In the genomic region with DNA sequence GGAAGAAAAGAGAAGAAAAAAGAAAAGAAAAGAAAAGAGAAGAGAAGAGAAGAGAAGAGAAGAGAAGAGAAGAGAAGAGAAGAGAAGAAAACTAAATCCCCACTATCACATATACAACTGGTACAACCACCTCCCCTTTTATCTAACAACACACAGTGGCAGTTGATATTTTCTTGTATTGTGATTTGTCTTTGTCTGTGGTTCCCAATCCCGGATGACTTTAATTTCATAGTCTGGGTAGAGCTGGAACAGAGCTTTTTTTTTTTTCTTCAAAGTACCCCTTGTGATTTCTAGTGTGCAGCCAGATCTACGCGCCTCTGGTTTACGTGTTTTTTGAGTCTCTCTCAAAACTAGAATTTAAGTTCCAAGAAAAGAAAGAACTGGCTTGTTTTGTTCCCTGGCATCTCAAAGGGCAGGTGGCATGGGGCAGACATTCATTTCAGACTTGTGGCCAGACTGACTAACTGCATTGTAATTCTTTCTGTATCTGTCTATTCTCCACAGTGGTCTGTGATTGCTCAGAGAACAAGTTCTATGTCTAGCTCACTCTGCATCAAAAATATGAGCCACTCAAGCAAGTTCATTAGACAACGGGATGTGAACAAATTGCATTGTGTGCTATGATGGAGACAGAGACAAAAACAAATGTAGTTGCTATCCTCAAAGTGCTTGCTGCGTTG, we compare ENCODE assay signal across 10 mouse cellular contexts. TPM values are rescaled to one million over a fixed set of nuclear protein-coding genes. Genes with fewer than 3 reads are reported as not detected.
DNase-seq lines count a peak whose midpoint lies in the region; ATAC-seq and TF ChIP-seq lines count a peak whose summit lies in the region.
"Had no signal": no experiment of that assay in that cellular context is flagged by ENCODE, and none has a peak within 500 bp of the region (broad histone marks: within the 10 kb centered on the region; RNA-seq: fewer than 3 reads in every experiment).

No protein-coding gene starts in this region.

- no peak for ATAC-seq in heart, embryonic 16.5 days (replicated peaks; ENCODE audit: extremely low read depth, insufficient read depth, low FRiP score)
- no peak for ATAC-seq in heart, embryonic 11.5 days (replicated peaks; ENCODE audit: insufficient number of reproducible peaks, low FRiP score, low TSS enrichment)
- ATAC-seq in megakaryocyte, adult 5-6 weeks (ENCODE audit: poor library complexity, severe bottlenecking), result no peak
- no peak for ATAC-seq in midbrain, postnatal 0 days (ENCODE audit: low FRiP score)
- ATAC-seq in erythroid progenitor cell, adult 5-6 weeks (replicated peaks; ENCODE audit: low FRiP score, poor library complexity, severe bottlenecking), result no peak

- no peaks in the 10 kb centered on the region for H3K9me3 ChIP-seq in heart, embryonic 16.5 days (replicated peaks; ENCODE audit: control insufficient read depth, low read length)
- H3K9me3 ChIP-seq in heart, embryonic 11.5 days (replicated peaks; ENCODE audit: control insufficient read depth, low read length), result no peaks in the 10 kb centered on the region
- no peaks in the 10 kb centered on the region for H3K9me3 ChIP-seq in megakaryocyte, embryonic 14.5 days
- no peaks in the 10 kb centered on the region for H3K9me3 ChIP-seq in forebrain, embryonic 10.5 days
- H3K9me3 ChIP-seq in midbrain, postnatal 0 days (ENCODE audit: low read length), result no peaks in the 10 kb centered on the region
- H3K9me3 ChIP-seq: stomach, embryonic 15.5 days had no signal

- DNase-seq in forebrain, embryonic 10.5 days (ENCODE audit: extremely low spot score, low spot score), result no peak
- DNase-seq in midbrain, postnatal 0 days (ENCODE audit: low spot score), result no peak
- no peak for DNase-seq in gastrocnemius, postnatal 36 days
- DNase-seq: heart, postnatal 36 days had no signal

- H3K4me2 ChIP-seq in heart, embryonic 16.5 days (ENCODE audit: low read depth, low read length), result peak overlapping the region; percentile 18; the same call in 1 of the 2 replicates
- H3K4me2 ChIP-seq in heart, embryonic 11.5 days, result no peak overlapping the region
- H3K4me2 ChIP-seq in midbrain, postnatal 0 days (ENCODE audit: low read depth, low read length, poor library complexity, severe bottlenecking), result no peak overlapping the region

- WGBS in heart, embryonic 16.5 days, result 69% methylated on average over 6 of the region's 6 CpGs
- 78% methylated on average over 6 of the region's 6 CpGs for WGBS in heart, embryonic 11.5 days (ENCODE audit: insufficient replicate concordance)
- 90% methylated on average over 6 of the region's 6 CpGs for WGBS in forebrain, embryonic 10.5 days
- WGBS in midbrain, postnatal 0 days, result 65% methylated on average over 6 of the region's 6 CpGs

- peak; percentile 24; the same call in 1 of the 2 replicates for TF ChIP-seq CTCF in midbrain, postnatal 0 days (IDR thresholded peaks at IDR 0.05)

- intact Hi-C loops in gastrocnemius, postnatal 36 days (cut with DNase I), result loop anchor here (10.0 kb wide), 1 partner anchor 125 kb away; no protein-coding TSS in a partner anchor

- H3K27ac ChIP-seq in heart, embryonic 16.5 days (ENCODE audit: low read length), result peak overlapping the region; percentile 48; the same call in 1 of the 2 replicates
- no peak overlapping the region for H3K27ac ChIP-seq in heart, embryonic 11.5 days (ENCODE audit: low read depth, low read length)
- H3K27ac ChIP-seq in forebrain, embryonic 10.5 days, result peak overlapping the region; percentile 72
- peak overlapping the region; percentile 18; the same call in 1 of the 2 replicates for H3K27ac ChIP-seq in midbrain, postnatal 0 days (ENCODE audit: low read depth, low read length)

- H3K36me3 ChIP-seq in heart, embryonic 16.5 days (ENCODE audit: control insufficient read depth, insufficient read depth), result no peaks in the 10 kb centered on the region; the same call in 1 of the 2 replicates
- no peaks in the 10 kb centered on the region for H3K36me3 ChIP-seq in heart, embryonic 11.5 days (ENCODE audit: control insufficient read depth, insufficient read depth, low read length)
- no peaks in the 10 kb centered on the region for H3K36me3 ChIP-seq in megakaryocyte, embryonic 14.5 days (replicated peaks; ENCODE audit: low read length)
- peaks cover 8% of the 10 kb centered on the region for H3K36me3 ChIP-seq in forebrain, embryonic 10.5 days (replicated peaks)
- no peaks in the 10 kb centered on the region for H3K36me3 ChIP-seq in midbrain, postnatal 0 days (ENCODE audit: insufficient read depth, low read length)
- H3K36me3 ChIP-seq: stomach, embryonic 15.5 days had no signal

- H3K4me3 ChIP-seq in heart, embryonic 16.5 days (ENCODE audit: low read length), result no peak overlapping the region
- H3K4me3 ChIP-seq in heart, embryonic 11.5 days (ENCODE audit: low read depth, low read length), result no peak overlapping the region
- peak overlapping the region; percentile 76 for H3K4me3 ChIP-seq in megakaryocyte, embryonic 14.5 days (replicated peaks)
- no peak overlapping the region for H3K4me3 ChIP-seq in forebrain, embryonic 10.5 days
- no peak overlapping the region for H3K4me3 ChIP-seq in midbrain, postnatal 0 days (ENCODE audit: low read depth, low read length)
- H3K4me3 ChIP-seq: stomach, embryonic 15.5 days had no signal

- no peaks in the 10 kb centered on the region for H3K27me3 ChIP-seq in heart, embryonic 16.5 days (ENCODE audit: control insufficient read depth, insufficient read depth, low read length)
- H3K27me3 ChIP-seq in heart, embryonic 11.5 days (ENCODE audit: control insufficient read depth, insufficient read depth, low read length), result no peaks in the 10 kb centered on the region
- H3K27me3 ChIP-seq in megakaryocyte, embryonic 14.5 days (replicated peaks), result peaks cover 25% of the 10 kb centered on the region
- H3K27me3 ChIP-seq in forebrain, embryonic 10.5 days (ENCODE audit: poor library complexity, severe bottlenecking), result no peaks in the 10 kb centered on the region
- no peaks in the 10 kb centered on the region for H3K27me3 ChIP-seq in midbrain, postnatal 0 days (ENCODE audit: insufficient read depth, low read length)
- H3K27me3 ChIP-seq: stomach, embryonic 15.5 days had no signal

- peaks cover 23% of the 10 kb centered on the region for H3K4me1 ChIP-seq in heart, embryonic 16.5 days (ENCODE audit: control insufficient read depth, insufficient read depth, low read length)
- H3K4me1 ChIP-seq in heart, embryonic 11.5 days (ENCODE audit: control insufficient read depth, insufficient read depth, low read length), result peaks cover 15% of the 10 kb centered on the region
- peaks cover 51% of the 10 kb centered on the region for H3K4me1 ChIP-seq in megakaryocyte, embryonic 14.5 days
- peaks cover 66% of the 10 kb centered on the region for H3K4me1 ChIP-seq in forebrain, embryonic 10.5 days
- H3K4me1 ChIP-seq in midbrain, postnatal 0 days (ENCODE audit: insufficient read depth, low read length), result peaks cover 26% of the 10 kb centered on the region; the same call in 1 of the 2 replicates

- H3K9ac ChIP-seq in heart, embryonic 16.5 days (ENCODE audit: low read length), result no peak overlapping the region
- H3K9ac ChIP-seq in heart, embryonic 11.5 days (ENCODE audit: low read depth, low read length), result no peak overlapping the region
- no peak overlapping the region for H3K9ac ChIP-seq in midbrain, postnatal 0 days (replicated peaks; ENCODE audit: low read length, poor library complexity, severe bottlenecking)
- H3K9ac ChIP-seq: stomach, embryonic 15.5 days had no signal

RNA-seq across cellular contexts. Expression of a gene that starts 7.2 kb away (rescaled TPM):
- polyA plus RNA-seq in heart, embryonic 16.5 days (2015; fragmentation: Nextera tagmentation; extraction: Ambion mirVana), result 58.8 and 64.2 TPM in 2 replicates
- 41.1 and 42.4 TPM in 2 replicates for polyA plus RNA-seq in heart, embryonic 11.5 days (2014; fragmentation: Nextera tagmentation; extraction: Ambion mirVana)
- 0.50 TPM in 1 of 2 replicates, not detected in the other for polyA plus RNA-seq in megakaryocyte, embryonic 14.5 days (2012; ENCODE audit: insufficient read depth, low replicate concordance)
- total RNA-seq in megakaryocyte, adult 5-6 weeks (2015), result 165 and 177 TPM in 2 replicates
- 74.5 and 87.6 TPM in 2 replicates for total RNA-seq in megakaryocyte, adult 5-6 weeks (2017)
- polyA plus RNA-seq in forebrain, embryonic 10.5 days (2016; fragmentation: Nextera tagmentation; extraction: Ambion mirVana), result 81.0 and 86.1 TPM in 2 replicates
- 419 and 439 TPM in 2 replicates for total RNA-seq in midbrain, postnatal 0 days (2014; rRNA removed)
- 344 and 374 TPM in 2 replicates for polyA plus RNA-seq in midbrain, postnatal 0 days (2015; fragmentation: Nextera tagmentation; extraction: Ambion mirVana)
- 1 to 10 TPM; 2.3 to 4.1 TPM for total RNA-seq in gastrocnemius, postnatal 36 days (2021)
- 18.4 and 21.4 TPM in 2 replicates for total RNA-seq in erythroid progenitor cell, adult 5-6 weeks (2015; ENCODE audit: low replicate concordance)
- 4.6 and 6.6 TPM in 2 replicates for total RNA-seq in erythroid progenitor cell, adult 5-6 weeks (2017; ENCODE audit: low replicate concordance)

Comparison
In these comparisons a context has a peak if more than half of its experiments do, and no peak if none do; other contexts are left out.
1. RNA of a gene that starts 7.2 kb away (polyA plus RNA-seq): 344 to 374 TPM in midbrain, postnatal 0 days, 81.0 to 86.1 TPM in forebrain, embryonic 10.5 days, 58.8 to 64.2 TPM in heart, embryonic 16.5 days and 41.1 to 42.4 TPM in heart, embryonic 11.5 days; 0.50 TPM in megakaryocyte, embryonic 14.5 days; every median in the first group is over 10 times any median in the second.